Mouse (Mus musculus): Measurements from ENCODE around the gene Zc3h7b. TPM values are rescaled to one million over a fixed set of nuclear protein-coding genes. Genes with fewer than 3 reads are reported as not detected.
"Not testable (repeated sequence)": the region's sequence is repeated elsewhere in the genome, so short reads cannot be mapped to it uniquely, and the experiment has no call there.

Zc3h7b gene
- polyA plus RNA-seq (2015; fragmentation: Nextera tagmentation; extraction: Ambion mirVana): 43.9 and 47.6 TPM in 2 replicates

DNA sequence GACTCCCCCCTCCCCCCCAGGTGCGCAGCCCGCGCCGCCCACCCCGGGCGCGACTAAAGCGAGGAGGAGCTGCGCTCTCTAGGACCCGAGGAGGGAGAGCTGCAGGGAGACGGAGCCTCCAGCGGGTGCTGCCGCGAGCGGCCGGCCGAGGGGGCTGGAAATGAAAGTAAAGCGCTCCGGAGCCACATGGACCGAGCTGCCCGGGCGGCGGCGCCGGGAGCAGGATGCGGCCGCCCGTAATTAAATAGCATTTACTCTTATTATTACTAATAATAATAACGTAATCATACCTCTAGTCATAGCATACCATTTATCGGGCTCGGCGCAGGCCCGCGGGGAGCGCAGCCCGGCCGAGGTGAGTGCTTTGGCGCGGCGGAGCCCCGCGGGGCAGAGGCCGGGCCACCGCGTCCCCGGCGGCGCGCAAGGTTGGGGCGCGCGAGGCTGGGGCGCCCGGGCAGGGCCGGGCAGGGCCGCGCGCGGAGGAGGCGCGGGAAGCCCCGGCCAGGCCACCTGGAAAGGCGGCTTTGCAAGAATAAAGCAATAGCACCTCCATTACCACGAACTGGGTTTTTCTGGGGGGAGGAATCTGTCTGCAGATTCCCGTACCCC lies at the start of gene Zc3h7b, which contains the start of gene Rangap1:
Gene Zc3h7b, plus strand, starts transcription at position 66 of the 609 bp plus-strand sequence.
Gene Rangap1, minus strand, starts transcription at position 539 of the 609 bp plus-strand sequence.
- H3K4me1 ChIP-seq (replicated peaks): peaks cover 33% of the 10 kb centered on the region
- 0% methylated on average over 64 of the region's 65 CpGs for WGBS

DNA sequence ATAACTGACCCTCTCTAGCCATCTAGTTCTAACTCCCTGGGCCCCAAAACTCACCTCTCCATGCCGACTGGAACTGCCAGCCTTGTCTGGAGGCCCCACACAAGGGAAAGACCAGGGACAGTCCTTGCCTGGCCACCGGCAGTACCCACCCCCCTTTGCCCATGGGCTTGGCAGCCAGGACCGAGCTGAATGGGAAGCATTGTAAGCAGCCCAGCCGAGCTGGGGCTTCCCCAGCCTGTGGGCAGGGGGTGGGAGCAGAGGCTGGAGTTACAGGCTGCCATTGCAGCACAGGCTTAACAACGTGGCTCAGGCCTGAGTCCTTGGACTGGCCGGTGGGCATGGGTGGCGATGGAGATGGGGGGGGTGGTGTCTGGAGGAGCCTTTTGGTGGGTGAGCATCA lies 47.7 kb upstream of the Zc3h7b start, which contains the start of gene Chadl:
Gene Chadl, minus strand, starts transcription at position 113 of the 400 bp plus-strand sequence.
- peak; percentile 32; the same call in 1 of the 2 replicates for ATAC-seq (ENCODE audit: low read depth)
- H3K27me3 ChIP-seq: peaks cover 48% of the 10 kb centered on the region
- H3K4me2 ChIP-seq: peak within 1 kb of the TSS; percentile 29
- no peaks in the 10 kb centered on the region for H3K9me3 ChIP-seq
- no peak within 1 kb of the TSS for H3K4me3 ChIP-seq
- 53% methylated on average over 7 of the region's 7 CpGs for WGBS
- peaks cover 25% of the 10 kb centered on the region for H3K4me1 ChIP-seq (replicated peaks)
- H3K27ac ChIP-seq (replicated peaks): no peak within 1 kb of the TSS
- H3K36me3 ChIP-seq: peaks cover 3% of the 10 kb centered on the region; the same call in 1 of the 2 replicates
- no peak within 1 kb of the TSS for H3K9ac ChIP-seq

More for the DNA sequence above, at the start of gene Zc3h7b, which contains the start of gene Rangap1:
- no peaks in the 10 kb centered on the region for H3K9me3 ChIP-seq
- ATAC-seq (ENCODE audit: low read depth): peak; percentile 86
- peak within 1 kb of the TSS; percentile 75 for H3K4me2 ChIP-seq
- no peaks in the 10 kb centered on the region for H3K36me3 ChIP-seq
- H3K4me3 ChIP-seq: peak within 1 kb of the TSS; percentile 94
- peak within 1 kb of the TSS; percentile 97 for H3K9ac ChIP-seq
- no peaks in the 10 kb centered on the region for H3K27me3 ChIP-seq
- peak within 1 kb of the TSS; percentile 94 for H3K27ac ChIP-seq (replicated peaks)

DNA sequence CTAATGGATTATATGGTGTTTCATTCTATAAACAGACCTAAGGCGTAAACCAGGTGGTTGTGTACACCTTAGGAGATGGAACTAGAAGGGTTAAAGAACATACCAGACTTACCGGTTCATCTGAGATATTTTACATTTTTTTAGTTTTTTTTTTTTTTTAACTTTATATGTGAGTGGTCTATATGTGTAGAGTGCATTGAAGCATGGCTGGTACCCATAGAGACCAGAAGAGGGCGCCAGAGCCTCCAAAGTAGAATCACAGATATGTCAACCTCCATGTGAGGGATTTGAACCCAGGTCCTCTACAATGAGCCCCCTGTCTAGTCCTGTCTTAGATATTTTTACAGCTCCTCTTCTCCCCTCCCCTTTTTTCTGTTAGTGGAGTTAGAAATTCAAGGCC lies 47.0 kb upstream of the Zc3h7b start:
- peaks cover 10% of the 10 kb centered on the region for H3K36me3 ChIP-seq
- H3K4me3 ChIP-seq: no peak overlapping the region

DNA sequence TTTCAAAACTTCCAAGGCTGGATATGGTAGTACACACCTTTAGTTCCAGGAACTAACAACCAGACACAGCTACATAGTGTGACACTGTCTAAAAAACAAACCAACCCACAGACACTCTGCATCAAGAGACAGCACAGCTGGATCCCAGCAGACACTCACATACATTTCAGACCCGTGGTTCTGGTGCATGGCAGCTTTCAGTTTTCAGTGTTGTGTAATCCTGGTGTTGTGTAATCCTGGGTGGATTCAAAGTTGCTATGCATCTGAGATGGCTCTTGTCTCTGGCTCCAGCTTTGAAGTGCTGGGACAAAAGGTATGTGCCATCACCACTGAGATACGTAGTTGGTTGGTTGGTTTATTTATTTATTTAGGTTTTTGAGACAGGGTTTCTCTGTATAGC lies 46.3 kb upstream of the Zc3h7b start:
- H3K27me3 ChIP-seq: peaks cover 35% of the 10 kb centered on the region
- H3K27ac ChIP-seq (replicated peaks): no peak overlapping the region
- H3K36me3 ChIP-seq: peaks cover 17% of the 10 kb centered on the region
- peaks cover 16% of the 10 kb centered on the region for H3K4me1 ChIP-seq (replicated peaks)
- WGBS: 72% methylated on average over 2 of the region's 2 CpGs
- no peak overlapping the region for H3K4me2 ChIP-seq
- H3K4me3 ChIP-seq: no peak overlapping the region
- ATAC-seq (ENCODE audit: low read depth): no peak
- H3K9ac ChIP-seq: no peak overlapping the region
- H3K9me3 ChIP-seq: no peaks in the 10 kb centered on the region

More for the DNA sequence above, 47.0 kb upstream of the Zc3h7b start:
- H3K9ac ChIP-seq: no peak overlapping the region
- H3K4me1 ChIP-seq (replicated peaks): peaks cover 23% of the 10 kb centered on the region
- H3K27me3 ChIP-seq: peaks cover 42% of the 10 kb centered on the region
- no peaks in the 10 kb centered on the region for H3K9me3 ChIP-seq
- 55% methylated on average over 3 of the region's 3 CpGs for WGBS
- H3K4me2 ChIP-seq: no peak overlapping the region
- no peak for ATAC-seq (ENCODE audit: low read depth)
- no peak overlapping the region for H3K27ac ChIP-seq (replicated peaks)

DNA sequence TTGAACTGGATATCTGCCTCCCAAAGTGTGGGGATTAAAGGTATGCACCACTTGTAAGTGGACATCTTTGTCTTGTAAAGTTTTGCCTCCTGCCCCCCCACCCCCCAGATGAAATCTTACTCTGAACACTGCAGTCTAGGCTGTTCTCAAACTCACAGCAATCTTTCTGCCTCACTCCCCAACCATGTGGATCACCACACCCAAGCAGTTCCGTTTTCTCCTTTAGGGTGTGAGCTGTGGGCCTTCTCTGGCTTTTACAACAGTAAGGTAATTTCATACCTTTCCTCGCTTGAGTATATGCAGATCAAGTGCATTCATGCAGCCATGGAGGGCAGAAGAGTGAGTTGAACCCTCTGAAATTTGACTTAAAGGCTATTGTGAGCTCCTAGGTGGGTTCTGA lies 44.7 kb upstream of the Zc3h7b start:
- H3K27ac ChIP-seq (replicated peaks): no peak overlapping the region
- no peak overlapping the region for H3K4me3 ChIP-seq
- no peaks in the 10 kb centered on the region; the same call in 1 of the 2 replicates for H3K4me1 ChIP-seq (replicated peaks)
- H3K36me3 ChIP-seq: peaks cover 33% of the 10 kb centered on the region
- H3K9ac ChIP-seq: no peak overlapping the region
- H3K4me2 ChIP-seq: no peak overlapping the region
- H3K27me3 ChIP-seq: peaks cover 20% of the 10 kb centered on the region
- no peak for ATAC-seq (ENCODE audit: low read depth)
- no peaks in the 10 kb centered on the region for H3K9me3 ChIP-seq
- WGBS: 60% methylated on average over 2 of the region's 2 CpGs

DNA sequence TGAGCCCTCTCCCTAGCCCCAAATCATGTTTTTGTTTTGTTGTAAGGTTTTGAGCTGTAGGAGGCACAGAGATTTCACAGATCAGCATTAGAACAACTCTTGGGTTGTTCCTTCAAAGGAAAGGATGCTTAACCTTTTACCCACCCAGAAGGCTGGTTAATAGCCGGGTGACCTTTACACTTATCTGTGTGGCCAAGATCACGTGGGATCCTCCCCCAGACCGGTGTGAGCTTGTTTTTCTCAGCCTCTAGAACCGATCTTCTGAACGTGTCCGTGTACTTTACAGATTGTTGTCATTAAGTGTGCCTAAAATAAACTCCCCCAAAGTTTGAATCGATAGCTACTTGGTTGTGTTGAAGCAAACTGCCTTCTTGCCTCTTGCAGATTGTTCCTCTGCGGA lies 44.3 kb upstream of the Zc3h7b start:
- H3K9me3 ChIP-seq: no peaks in the 10 kb centered on the region
- no peak for ATAC-seq (ENCODE audit: low read depth)

DNA sequence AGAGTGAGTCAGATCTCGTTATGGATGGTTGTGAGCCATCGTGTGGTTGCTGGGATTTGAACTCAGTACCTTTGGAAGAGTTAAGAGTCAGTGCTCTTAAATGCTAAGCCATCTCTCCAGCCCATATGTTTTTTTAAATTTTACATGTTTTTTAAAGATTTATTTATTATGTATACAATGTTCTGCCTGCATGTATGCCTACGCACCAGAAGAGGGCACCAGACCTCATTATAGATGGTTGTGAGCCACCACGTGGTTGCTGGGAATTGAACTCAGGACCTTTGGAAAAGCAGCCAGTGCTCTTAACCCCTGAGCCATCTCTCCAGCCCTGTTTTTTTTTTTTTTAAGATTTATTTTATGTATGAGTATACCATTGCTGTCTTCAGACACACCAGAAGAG lies 43.5 kb upstream of the Zc3h7b start:
- not testable (repeated sequence) for H3K9me3 ChIP-seq; H3K4me1 ChIP-seq (replicated peaks); H3K4me2 ChIP-seq; H3K9ac ChIP-seq; H3K27ac ChIP-seq (replicated peaks); ATAC-seq (ENCODE audit: low read depth); H3K4me3 ChIP-seq; H3K27me3 ChIP-seq
- 81% methylated on average over 4 of the region's 4 CpGs for WGBS
- H3K36me3 ChIP-seq: peaks cover 45% of the 10 kb centered on the region

More for the DNA sequence above, 44.3 kb upstream of the Zc3h7b start:
- no peak overlapping the region for H3K27ac ChIP-seq (replicated peaks)
- 86% methylated on average over 8 of the region's 8 CpGs for WGBS
- no peaks in the 10 kb centered on the region; the same call in 1 of the 2 replicates for H3K4me1 ChIP-seq (replicated peaks)
- H3K4me2 ChIP-seq: no peak overlapping the region
- peaks cover 37% of the 10 kb centered on the region for H3K36me3 ChIP-seq
- H3K9ac ChIP-seq: no peak overlapping the region
- H3K4me3 ChIP-seq: no peak overlapping the region
- H3K27me3 ChIP-seq: peaks cover 16% of the 10 kb centered on the region

DNA sequence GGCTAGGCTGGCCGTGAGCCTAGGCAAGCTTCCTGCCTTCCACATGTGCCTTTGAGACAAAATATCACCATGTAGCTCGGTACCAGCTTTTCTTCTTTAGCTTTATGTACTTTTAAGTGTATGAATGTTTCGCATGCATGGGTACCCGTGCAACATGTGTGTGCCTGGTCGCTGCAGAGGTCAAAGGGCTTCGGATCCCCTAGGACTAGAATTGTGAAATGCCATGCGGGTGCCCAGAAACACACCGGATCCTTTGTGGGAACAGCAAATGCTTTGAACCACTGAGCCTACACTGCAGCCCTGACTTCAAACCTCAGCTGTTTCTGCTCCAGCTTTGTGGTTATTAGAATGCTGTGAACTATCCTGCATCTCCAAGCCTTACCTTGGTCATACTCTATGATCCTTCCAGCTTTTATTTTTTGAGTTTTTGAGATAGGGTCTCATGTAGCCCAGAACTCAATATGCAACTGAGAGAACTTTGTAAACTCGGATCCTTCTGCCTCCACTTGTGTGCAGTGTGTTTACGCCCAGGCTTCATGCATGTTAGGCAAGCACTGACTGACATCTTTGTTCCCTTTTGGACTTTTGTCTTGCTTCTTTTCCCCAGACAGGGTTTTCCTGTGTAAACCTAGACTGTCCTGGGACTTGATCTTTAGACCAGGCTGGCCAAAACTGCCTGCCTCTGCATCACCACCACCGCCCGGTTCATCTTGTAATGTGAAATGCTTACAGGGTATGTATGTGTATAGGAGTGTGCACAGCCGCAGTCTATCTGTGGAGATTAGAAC lies 42.4 kb upstream of the Zc3h7b start:
- Histone ChIP-seq H3K27me3 (no peaks in the 10 kb centered on the region), H3K4me3 (no peak overlapping the region), H3K4me1 (replicated peaks) (no peaks in the 10 kb centered on the region), H3K9ac (no peak overlapping the region), H3K36me3 (peaks cover 55% of the 10 kb centered on the region), H3K27ac (replicated peaks) (no peak overlapping the region), H3K9me3 (no peaks in the 10 kb centered on the region), H3K4me2 (no peak overlapping the region)
- 82% methylated on average over 13 of the region's 13 CpGs for WGBS
- no peak for ATAC-seq (ENCODE audit: low read depth)

DNA sequence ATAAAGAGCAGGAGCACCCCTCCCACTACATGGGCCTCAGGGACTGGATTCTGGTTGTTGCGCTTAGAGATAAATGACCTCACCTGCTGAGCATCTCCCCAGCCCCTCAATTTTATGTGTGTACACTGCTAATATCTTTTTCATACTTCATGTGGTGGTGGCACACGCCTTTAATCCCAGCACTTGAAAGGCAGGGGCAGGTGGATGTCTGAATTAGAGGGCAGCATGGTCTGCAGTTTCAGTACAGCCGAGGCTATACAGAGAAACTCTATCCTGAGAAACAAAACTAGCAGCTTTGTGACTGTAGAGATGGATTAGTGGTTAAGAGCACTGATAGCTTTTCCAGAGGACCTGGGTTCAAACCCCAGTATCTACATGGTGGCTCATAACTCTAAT lies 41.8 kb upstream of the Zc3h7b start:
- H3K9ac ChIP-seq: no peak overlapping the region
- H3K4me3 ChIP-seq: no peak overlapping the region
- no peaks in the 10 kb centered on the region for H3K9me3 ChIP-seq
- no peak overlapping the region for H3K27ac ChIP-seq (replicated peaks)
- H3K4me1 ChIP-seq (replicated peaks): no peaks in the 10 kb centered on the region
- no peak overlapping the region for H3K4me2 ChIP-seq
- no peaks in the 10 kb centered on the region for H3K27me3 ChIP-seq
- no peak for ATAC-seq (ENCODE audit: low read depth)
- WGBS: 84% methylated on average over 3 of the region's 3 CpGs
- H3K36me3 ChIP-seq: peaks cover 61% of the 10 kb centered on the region

DNA sequence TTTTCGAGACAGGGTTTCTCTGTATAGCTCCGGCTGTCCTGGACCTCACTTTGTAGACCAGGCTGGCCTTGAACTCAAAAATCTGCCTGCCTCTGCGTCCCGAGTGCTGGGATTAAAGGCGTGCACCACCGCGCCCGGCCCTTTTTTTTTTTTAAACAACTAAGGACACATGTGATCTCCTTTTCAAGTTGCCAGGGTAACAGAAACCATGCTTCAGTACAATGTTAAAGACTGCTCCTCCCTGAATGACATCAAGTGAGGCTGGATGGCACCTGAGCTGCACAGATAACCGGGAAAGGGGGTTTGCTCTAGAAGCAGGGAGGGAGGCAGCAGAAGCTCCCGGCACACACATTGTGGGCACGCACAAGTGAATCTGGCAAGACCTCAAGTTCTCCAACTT lies 35.9 kb upstream of the Zc3h7b start:
- 88% methylated on average over 11 of the region's 11 CpGs for WGBS
- Histone ChIP-seq H3K9ac (no peak overlapping the region), H3K9me3 (no peaks in the 10 kb centered on the region), H3K4me1 (replicated peaks) (no peaks in the 10 kb centered on the region), H3K36me3 (peaks cover 95% of the 10 kb centered on the region), H3K4me3 (no peak overlapping the region), H3K27ac (replicated peaks) (no peak overlapping the region), H3K27me3 (no peaks in the 10 kb centered on the region), H3K4me2 (no peak overlapping the region)
- no peak for ATAC-seq (ENCODE audit: low read depth)

DNA sequence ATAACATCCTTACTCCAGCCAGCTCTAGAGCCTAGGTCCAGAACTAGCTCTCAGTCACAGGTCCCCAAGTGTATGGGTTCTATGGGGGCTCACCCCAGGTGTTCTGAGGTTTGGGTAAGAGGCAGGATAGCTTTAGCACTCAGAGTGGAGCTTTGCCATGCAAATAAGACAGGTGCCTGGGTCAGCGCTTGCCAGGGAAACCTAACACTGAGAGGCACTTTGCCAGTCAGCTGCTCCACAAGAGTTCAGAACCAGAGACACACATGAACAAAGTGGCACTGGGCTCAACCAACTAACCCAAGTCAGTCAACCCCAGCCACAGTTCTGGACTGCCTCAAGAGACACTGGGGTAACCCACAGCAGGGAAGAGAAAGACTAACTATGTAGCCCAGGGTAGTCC lies 35.2 kb upstream of the Zc3h7b start:
- no peaks in the 10 kb centered on the region for H3K9me3 ChIP-seq
- H3K4me2 ChIP-seq: no peak overlapping the region
- ATAC-seq (ENCODE audit: low read depth): no peak
- H3K9ac ChIP-seq: no peak overlapping the region
- WGBS: 96% methylated on average over 1 of the region's 1 CpGs
- no peak overlapping the region for H3K27ac ChIP-seq (replicated peaks)
- no peaks in the 10 kb centered on the region for H3K4me1 ChIP-seq (replicated peaks)
- no peaks in the 10 kb centered on the region for H3K27me3 ChIP-seq
- peaks cover 90% of the 10 kb centered on the region for H3K36me3 ChIP-seq
- H3K4me3 ChIP-seq: no peak overlapping the region

DNA sequence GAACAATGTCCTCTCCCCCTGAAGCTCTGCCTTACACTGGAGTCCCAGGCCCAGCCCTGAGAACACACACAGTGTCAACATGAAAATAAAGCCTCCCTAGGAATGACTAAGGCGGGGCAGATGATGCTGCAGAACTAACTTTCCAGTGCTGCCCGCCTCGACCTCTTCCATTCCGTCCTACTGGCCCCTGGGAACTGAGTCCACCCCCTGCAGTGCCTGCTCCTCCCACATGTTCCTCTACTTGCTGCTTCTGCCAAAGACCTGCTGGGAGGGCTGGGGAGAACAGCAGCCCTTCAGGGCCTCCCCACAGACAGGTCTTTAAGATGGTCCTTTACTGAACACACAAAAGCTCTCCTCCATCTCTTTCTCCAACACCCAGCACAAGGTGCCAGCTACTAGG lies 34.1 kb upstream of the Zc3h7b start:
- ATAC-seq (ENCODE audit: low read depth): no peak
- WGBS: 68% methylated on average over 4 of the region's 4 CpGs
- no peak overlapping the region for H3K27ac ChIP-seq (replicated peaks)
- H3K9me3 ChIP-seq: no peaks in the 10 kb centered on the region
- H3K27me3 ChIP-seq: no peaks in the 10 kb centered on the region
- no peak overlapping the region for H3K4me2 ChIP-seq
- H3K36me3 ChIP-seq: peaks cover 89% of the 10 kb centered on the region
- no peak overlapping the region for H3K4me3 ChIP-seq
- no peak overlapping the region for H3K9ac ChIP-seq
- H3K4me1 ChIP-seq (replicated peaks): no peaks in the 10 kb centered on the region

Data from neural tube, embryonic 13.5 days (tissue).